31 mouse cellular contexts compared by ENCODE assay signal in the genomic region with DNA sequence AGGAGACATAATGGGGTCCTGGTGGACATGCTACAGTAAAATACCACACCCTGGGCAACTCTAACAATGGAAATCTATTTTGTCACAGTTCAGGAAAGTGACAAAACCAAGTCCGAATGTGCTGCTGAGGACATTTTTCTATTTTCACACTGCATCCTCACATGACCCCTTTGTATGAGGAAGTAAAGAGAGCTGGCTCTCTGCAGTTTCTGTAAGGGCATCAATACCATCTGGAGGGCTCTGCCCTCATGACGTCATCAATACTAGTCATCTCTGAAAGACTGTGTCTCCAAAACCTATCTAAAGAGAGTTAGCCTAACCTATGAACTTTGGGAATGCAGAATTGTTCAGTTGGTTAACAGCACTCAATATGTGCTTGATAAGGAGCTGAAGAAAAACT. TPM values are rescaled to one million over a fixed set of nuclear protein-coding genes. Genes with fewer than 3 reads are reported as not detected.
DNase-seq lines count a peak whose midpoint lies in the region; ATAC-seq and TF ChIP-seq lines count a peak whose summit lies in the region.
"Had no signal": no experiment of that assay in that cellular context is flagged by ENCODE, and none has a peak within 500 bp of the region (broad histone marks: within the 10 kb centered on the region; RNA-seq: fewer than 3 reads in every experiment).

No protein-coding gene starts in this region.

- no peak overlapping the region for H3K4me2 ChIP-seq in heart, embryonic 11.5 days
- H3K4me2 ChIP-seq in intestine, postnatal 0 days (replicated peaks; ENCODE audit: low read depth), result no peak overlapping the region
- H3K4me2 ChIP-seq: heart, embryonic 13.5 days; intestine, embryonic 15.5 days; midbrain, embryonic 12.5 days had no signal

- no peak for ATAC-seq in heart, embryonic 11.5 days (replicated peaks; ENCODE audit: insufficient number of reproducible peaks, low FRiP score, low TSS enrichment)
- ATAC-seq in granulocyte monocyte progenitor cell, adult 5-6 weeks (replicated peaks; ENCODE audit: poor library complexity, severe bottlenecking), result peak; percentile 99
- ATAC-seq in megakaryocyte progenitor cell, adult 5-6 weeks (replicated peaks; ENCODE audit: poor library complexity), result peak; percentile 96
- ATAC-seq in intestine, postnatal 0 days, result no peak
- ATAC-seq: forebrain, embryonic 16.5 days; hindbrain, postnatal 0 days had no signal

- H3K27ac ChIP-seq in heart, embryonic 11.5 days (ENCODE audit: low read depth, low read length), result no peak overlapping the region
- no peak overlapping the region for H3K27ac ChIP-seq in intestine, postnatal 0 days (ENCODE audit: low read depth, low read length)
- H3K27ac ChIP-seq: heart, embryonic 13.5 days; hindbrain, postnatal 0 days; intestine, embryonic 15.5 days; liver, embryonic 14.5 days; midbrain, embryonic 12.5 days had no signal

- H3K36me3 ChIP-seq in heart, embryonic 11.5 days (ENCODE audit: control insufficient read depth, insufficient read depth, low read length), result no peaks in the 10 kb centered on the region
- H3K36me3 ChIP-seq in intestine, postnatal 0 days (ENCODE audit: control insufficient read depth, insufficient read depth), result peaks cover 10% of the 10 kb centered on the region; the same call in 1 of the 2 replicates
- H3K36me3 ChIP-seq: intestine, embryonic 15.5 days had no signal

- 90% methylated on average over 2 of the region's 2 CpGs for WGBS in heart, embryonic 11.5 days (ENCODE audit: insufficient replicate concordance)
- 80% methylated on average over 2 of the region's 2 CpGs for WGBS in intestine, postnatal 0 days

- H3K9ac ChIP-seq in heart, embryonic 11.5 days (ENCODE audit: low read depth, low read length), result no peak overlapping the region
- no peak overlapping the region for H3K9ac ChIP-seq in intestine, postnatal 0 days (ENCODE audit: low read depth, low read length)
- H3K9ac ChIP-seq: heart, embryonic 13.5 days; intestine, embryonic 15.5 days; liver, embryonic 14.5 days; midbrain, embryonic 12.5 days had no signal

- no peak for TF ChIP-seq CTCF in intestine, postnatal 0 days (IDR thresholded peaks at IDR 0.05; ENCODE audit: low read depth)

- H3K4me1 ChIP-seq in heart, embryonic 11.5 days (ENCODE audit: control insufficient read depth, insufficient read depth, low read length), result peaks cover 7% of the 10 kb centered on the region; the same call in 1 of the 2 replicates
- H3K4me1 ChIP-seq in intestine, postnatal 0 days (replicated peaks; ENCODE audit: control insufficient read depth, insufficient read depth, low read length), result no peaks in the 10 kb centered on the region
- H3K4me1 ChIP-seq: intestine, embryonic 15.5 days; megakaryocyte, embryonic 14.5 days had no signal

- peak; percentile 93 for DNase-seq in heart, adult 11 months
- DNase-seq in left cerebral cortex, adult 18-20 months (ENCODE audit: low spot score in 2 of 2), result no peak
- DNase-seq in cerebellum, adult 11 months, result no peak
- DNase-seq: adrenal gland, postnatal 14 days; cerebellum, adult 18-20 months; cerebellum, postnatal 10 days; gastrocnemius, postnatal 10 days; heart, adult 18-20 months; heart, postnatal 10 days; kidney, adult 9 months; kidney, postnatal 25 days; liver; lung, adult 2 months; lung, postnatal 10 days; retina, postnatal 1 day; right cerebral cortex, postnatal 14 days; spleen, adult 18-20 months; thymus, postnatal 14 days had no signal

- H3K27me3 ChIP-seq in heart, embryonic 11.5 days (ENCODE audit: control insufficient read depth, insufficient read depth, low read length), result no peaks in the 10 kb centered on the region
- no peaks in the 10 kb centered on the region for H3K27me3 ChIP-seq in intestine, postnatal 0 days (replicated peaks; ENCODE audit: control insufficient read depth, insufficient read depth, low read length)
- H3K27me3 ChIP-seq: heart, embryonic 13.5 days; intestine, embryonic 15.5 days; megakaryocyte, embryonic 14.5 days; midbrain, embryonic 12.5 days had no signal

- H3K4me3 ChIP-seq in heart, embryonic 11.5 days (ENCODE audit: low read depth, low read length), result no peak overlapping the region
- no peak overlapping the region for H3K4me3 ChIP-seq in intestine, postnatal 0 days (ENCODE audit: low read depth, low read length)
- H3K4me3 ChIP-seq: erythroblast, embryonic 14.5 days; heart, embryonic 13.5 days; intestine, embryonic 15.5 days; megakaryocyte, embryonic 14.5 days; midbrain, embryonic 12.5 days had no signal

- H3K9me3 ChIP-seq in heart, embryonic 11.5 days (replicated peaks; ENCODE audit: control insufficient read depth, low read length), result no peaks in the 10 kb centered on the region
- no peaks in the 10 kb centered on the region for H3K9me3 ChIP-seq in intestine, postnatal 0 days (ENCODE audit: control insufficient read depth)
- H3K9me3 ChIP-seq: heart, embryonic 13.5 days; intestine, embryonic 15.5 days; midbrain, embryonic 12.5 days had no signal

RNA-seq across cellular contexts. Expression of a gene that starts 59.6 kb away (rescaled TPM):
- polyA plus RNA-seq in heart, embryonic 11.5 days (2014; fragmentation: Nextera tagmentation; extraction: Ambion mirVana), result 143 and 180 TPM in 2 replicates
- 47.2 and 63.2 TPM in 2 replicates for total RNA-seq in granulocyte monocyte progenitor cell, adult 5-6 weeks (2014; fragmentation: Nextera tagmentation)
- 119 and 121 TPM in 2 replicates for total RNA-seq in granulocyte monocyte progenitor cell, adult 5-6 weeks (2017)
- total RNA-seq in megakaryocyte progenitor cell, adult 5-6 weeks (2015), result 109 and 111 TPM in 2 replicates
- 114 and 137 TPM in 2 replicates for total RNA-seq in megakaryocyte progenitor cell, adult 5-6 weeks (2017)
- polyA plus RNA-seq in intestine, postnatal 0 days (2015; fragmentation: Nextera tagmentation; extraction: Ambion mirVana), result 191 and 203 TPM in 2 replicates
- 1,000 to 10,000 TPM; 1,397 to 1,476 TPM for total RNA-seq in left cerebral cortex, adult 18-20 months (2021)
- total RNA-seq: MEL had no signal

Comparison
In these comparisons a context has a peak if more than half of its experiments do, and no peak if none do; other contexts are left out.
1. ATAC-seq: peak in granulocyte monocyte progenitor cell, adult 5-6 weeks (single experiment) and megakaryocyte progenitor cell, adult 5-6 weeks (single experiment); none in heart, embryonic 11.5 days (single experiment) and intestine, postnatal 0 days (single experiment).
2. RNA of a gene that starts 59.6 kb away (total RNA-seq): 1,397 to 1,476 TPM in left cerebral cortex, adult 18-20 months; 109 to 137 TPM in megakaryocyte progenitor cell, adult 5-6 weeks and 47.2 to 121 TPM in granulocyte monocyte progenitor cell, adult 5-6 weeks; every median in the first group is over 10 times any median in the second.